Mouse (Mus musculus) ovary, postnatal 14 days (tissue): Measurements from ENCODE around the gene Atf6.

Experiments
- DNase-seq: peaks from one replicate; pipeline ENCODE4 v3.0.0; 2022; ENCODE audit warnings: low spot score

Atf6 gene

DNA sequence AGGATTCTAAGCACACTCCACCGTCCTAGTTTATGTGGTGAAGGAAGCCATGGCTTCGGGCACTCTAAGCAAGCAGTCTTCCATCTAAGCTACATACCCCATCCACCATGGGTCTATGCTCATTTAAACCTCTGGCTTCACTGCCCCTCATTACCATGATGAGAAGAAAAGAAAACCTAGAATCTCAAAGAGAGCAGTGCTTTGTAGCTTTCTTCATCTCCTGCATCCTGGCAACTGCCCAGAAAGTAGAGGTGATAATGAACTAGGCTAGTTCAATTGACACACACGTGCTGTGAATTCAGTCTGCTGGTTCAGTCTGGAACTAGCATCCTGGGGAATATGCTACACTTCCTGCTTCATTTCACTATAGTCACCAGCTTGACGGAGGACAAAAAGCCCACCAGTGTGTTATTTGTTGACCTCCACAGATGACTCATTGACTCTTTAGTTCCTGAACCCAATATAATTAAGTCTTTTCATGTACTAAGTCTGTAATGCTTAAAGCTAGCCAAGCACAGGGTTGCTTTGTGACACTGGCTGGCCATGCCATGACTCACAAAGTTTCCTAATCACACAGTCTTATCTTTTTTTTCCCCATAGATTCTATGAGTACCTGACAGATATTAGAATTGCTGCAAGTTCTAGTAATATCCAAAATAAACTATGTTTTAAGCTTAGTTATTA lies 162.5 kb downstream of the Atf6 start:
- no peak for DNase-seq

DNA sequence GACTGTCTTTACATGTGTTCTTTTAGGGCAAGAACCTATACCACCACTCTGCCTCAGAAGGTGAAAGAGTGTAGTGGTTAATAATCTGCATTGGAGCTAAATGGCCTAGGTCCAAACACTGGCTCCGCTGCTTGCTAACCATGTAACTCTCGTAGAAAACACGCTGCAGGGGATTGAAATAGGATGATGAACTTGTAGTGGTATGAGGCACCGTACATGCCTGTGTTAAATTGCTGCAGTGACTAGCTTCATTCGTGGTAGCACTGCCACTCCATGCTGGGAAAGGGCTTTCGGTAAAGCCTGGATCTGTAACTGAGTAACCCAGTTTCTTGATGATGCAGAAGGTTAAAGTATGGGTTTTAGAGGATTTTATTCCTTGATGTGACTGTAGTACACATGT lies 163.5 kb downstream of the Atf6 start:
- DNase-seq = no peak

- no peak for DNase-seq
Measured at GRCm38 (mm10) chr1:170702958-170703357, 164.6 kb downstream of the Atf6 start.

DNA sequence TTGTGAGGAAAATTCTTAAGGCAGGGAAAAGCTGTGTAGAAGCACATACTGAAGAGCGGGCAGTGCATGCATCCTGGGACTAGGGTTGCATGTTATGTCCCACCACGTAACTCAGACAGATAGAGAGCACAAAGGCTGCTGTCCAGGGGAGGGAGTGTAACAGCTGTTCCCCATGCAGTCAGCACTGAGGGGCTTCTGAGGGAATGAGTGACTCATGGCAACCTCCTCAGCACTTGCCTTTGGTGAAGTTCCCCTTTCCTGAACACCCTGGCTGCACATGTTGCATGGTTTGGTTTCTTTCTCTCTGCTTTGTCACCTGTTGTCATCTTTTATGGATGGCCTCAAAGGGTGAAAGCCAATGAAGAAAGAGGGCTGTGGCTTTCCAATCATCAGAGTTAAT lies 165.3 kb downstream of the Atf6 start:
- DNase-seq = no peak

DNA sequence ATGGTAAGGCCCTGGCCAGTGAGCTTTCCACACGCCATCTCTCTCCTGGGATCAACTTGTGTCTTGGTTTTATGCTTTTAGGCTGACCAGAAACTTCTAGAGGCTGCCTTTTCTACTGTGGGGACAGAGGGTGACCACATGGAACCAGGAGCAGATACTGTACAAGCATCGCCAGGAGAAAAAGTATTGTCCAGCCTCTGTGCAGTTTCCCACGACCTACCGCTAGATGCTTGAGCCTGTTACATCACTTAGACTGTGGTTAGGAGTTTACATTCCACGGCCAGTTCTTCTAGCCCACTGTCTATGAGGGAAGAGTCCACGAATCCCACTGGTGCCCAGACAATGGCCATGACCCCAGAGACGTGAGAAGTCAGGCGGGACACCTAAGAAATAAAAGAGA lies 166.0 kb downstream of the Atf6 start:
- no peak for DNase-seq

GRCm38 (mm10) chr1:170701178-170701577 lies 166.4 kb downstream of the Atf6 start:
- no peak for DNase-seq

DNA sequence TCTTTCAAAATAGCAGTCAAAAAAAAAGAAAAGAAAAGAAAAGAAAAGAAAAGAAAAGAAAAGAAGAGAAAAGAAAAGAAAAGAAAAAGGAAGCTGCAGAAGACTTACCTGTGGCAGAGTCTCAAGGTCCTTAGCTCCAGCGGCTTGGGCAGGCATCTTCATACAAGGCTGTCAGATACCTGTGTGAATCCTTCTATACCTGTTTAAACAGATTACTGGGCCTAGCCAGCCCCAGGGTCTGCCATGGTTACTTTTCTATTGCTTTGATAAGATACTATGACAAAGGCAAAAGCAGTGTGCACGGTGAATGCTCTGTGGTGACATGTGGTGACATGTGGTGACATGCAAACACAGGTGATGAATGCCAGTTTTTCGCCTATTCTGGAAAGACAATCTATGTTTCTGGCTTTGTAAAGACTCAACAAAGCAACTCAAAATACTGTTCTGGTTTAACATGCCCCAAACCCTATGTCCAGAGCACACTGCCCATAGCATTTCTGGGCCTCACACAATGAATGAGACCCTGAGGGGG lies 167.0 kb downstream of the Atf6 start:
- no peak for DNase-seq

DNA sequence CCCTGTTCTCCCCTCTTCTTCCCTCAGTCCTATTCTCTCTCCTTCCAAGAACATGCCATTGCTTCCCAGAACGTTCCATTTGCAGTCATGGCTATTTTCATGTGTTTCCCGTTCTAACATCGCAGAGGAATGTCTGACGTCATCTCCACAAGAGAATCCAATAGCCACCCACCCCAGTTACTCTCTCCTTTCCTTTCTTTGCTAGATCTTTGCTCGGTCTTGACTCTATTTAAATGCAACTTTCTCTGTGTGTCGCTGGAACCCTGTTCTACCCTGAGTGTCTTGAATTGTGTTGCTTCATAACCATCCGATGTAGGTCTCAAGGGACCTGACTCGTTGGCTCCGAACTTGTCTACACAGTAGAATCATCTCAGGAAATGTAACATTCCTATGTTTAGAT lies 168.0 kb downstream of the Atf6 start:
- DNase-seq = no peak

- no peak for DNase-seq
Measured at GRCm38 (mm10) chr1:170698771-170699170, 168.8 kb downstream of the Atf6 start.

DNA sequence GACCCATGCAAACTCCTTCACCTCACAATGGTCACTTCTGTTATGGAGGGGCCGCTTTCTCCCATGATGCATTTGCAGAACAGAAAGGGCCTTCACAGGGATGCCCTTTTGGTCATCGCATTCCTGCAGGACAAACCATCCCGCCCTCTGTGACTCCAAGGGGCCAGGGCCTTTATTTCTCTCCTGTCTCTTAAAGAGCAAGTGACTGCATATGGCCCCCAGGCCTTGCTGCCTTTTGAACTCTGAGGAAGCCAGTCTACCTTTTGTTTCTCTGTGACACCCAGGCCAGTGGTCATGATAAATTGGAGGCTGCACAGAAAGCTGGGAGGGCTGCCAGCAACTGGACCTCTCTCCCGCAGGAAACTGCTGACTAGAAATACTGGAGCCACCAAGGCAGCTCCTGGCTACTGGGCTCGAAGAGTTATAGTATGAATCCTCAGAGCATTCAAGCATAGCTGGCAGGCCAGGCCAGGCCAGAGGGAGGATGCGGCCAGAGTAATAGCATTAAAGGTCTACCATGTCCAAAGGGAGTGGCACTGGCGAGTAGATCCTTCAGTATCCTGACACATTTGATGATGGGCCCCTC lies 169.7 kb downstream of the Atf6 start:
- DNase-seq = no peak

- no peak for DNase-seq
Measured at GRCm38 (mm10) chr1:170696996-170697395, 170.6 kb downstream of the Atf6 start.

DNA sequence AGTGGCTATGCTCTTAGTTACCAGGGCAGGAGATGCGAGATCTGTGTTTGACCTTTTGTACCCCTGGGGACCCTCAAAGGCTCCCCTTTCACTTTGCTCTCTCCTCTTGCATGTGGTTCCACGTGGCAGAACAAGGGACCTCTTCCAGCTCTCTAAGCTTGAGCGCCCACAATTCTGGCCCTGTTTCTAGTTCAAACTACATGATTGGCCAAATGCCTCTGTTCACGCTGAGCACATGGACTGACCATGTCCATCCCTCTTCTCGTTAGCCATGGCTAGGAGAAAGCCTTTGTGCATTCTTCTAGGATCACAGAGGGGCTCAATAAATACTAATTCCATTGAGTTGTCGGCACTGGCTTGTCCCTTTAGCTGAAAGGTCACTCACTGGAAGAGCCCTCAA lies 172.2 kb downstream of the Atf6 start:
- DNase-seq = no peak

- DNase-seq = peak; percentile 37
Measured at GRCm38 (mm10) chr1:170694821-170695291, 172.7 kb downstream of the Atf6 start.

GRCm38 (mm10) chr1:170691301-170691700 lies 176.3 kb downstream of the Atf6 start:
- no peak for DNase-seq

DNA sequence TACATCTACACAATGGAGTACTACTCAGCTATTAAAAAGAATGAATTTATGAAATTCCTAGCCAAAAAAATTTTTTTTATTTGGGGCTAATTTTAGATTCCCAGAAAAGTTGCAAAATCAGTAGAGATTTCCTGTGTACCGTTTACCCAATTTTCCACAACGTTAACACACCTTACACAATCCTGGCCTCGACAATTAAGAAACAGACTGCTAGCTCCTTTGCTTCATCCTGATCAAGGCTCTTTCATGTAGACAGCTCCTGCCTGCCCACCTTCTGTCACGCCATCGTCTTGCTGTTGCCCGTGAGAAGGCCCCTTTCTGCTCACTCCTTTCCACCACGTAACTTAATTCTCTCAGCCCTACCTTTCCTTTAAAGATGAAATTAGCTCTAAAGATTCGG lies 177.8 kb downstream of the Atf6 start:
- no peak for DNase-seq

GRCm38 (mm10) chr1:170683863-170684262 lies 183.7 kb downstream of the Atf6 start:
- DNase-seq = no peak

GRCm38 (mm10) chr1:170679624-170680023 lies 187.9 kb downstream of the Atf6 start:
- DNase-seq = no peak

DNA sequence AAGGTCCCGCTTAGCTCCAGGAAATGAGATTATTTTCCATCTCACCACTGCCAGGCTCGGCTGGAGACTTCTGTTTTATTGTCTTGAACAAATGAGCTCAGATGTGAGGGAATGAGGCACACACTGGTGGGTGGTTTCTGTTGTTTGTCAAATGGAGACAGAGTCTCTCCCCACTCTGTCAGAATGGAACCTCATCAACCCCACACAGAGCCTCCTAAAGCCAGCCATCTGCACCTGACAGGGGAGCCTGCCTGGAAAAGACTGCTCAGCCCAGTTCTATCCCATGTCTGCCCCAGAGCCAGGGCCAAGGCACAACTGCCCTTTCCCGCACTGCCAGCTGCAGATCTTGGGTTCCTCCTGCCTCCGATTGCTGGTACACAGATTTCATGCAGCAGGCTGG lies 188.7 kb downstream of the Atf6 start:
- DNase-seq = no peak

GRCm38 (mm10) chr1:170677681-170678080 lies 189.9 kb downstream of the Atf6 start:
- DNase-seq = no peak

DNA sequence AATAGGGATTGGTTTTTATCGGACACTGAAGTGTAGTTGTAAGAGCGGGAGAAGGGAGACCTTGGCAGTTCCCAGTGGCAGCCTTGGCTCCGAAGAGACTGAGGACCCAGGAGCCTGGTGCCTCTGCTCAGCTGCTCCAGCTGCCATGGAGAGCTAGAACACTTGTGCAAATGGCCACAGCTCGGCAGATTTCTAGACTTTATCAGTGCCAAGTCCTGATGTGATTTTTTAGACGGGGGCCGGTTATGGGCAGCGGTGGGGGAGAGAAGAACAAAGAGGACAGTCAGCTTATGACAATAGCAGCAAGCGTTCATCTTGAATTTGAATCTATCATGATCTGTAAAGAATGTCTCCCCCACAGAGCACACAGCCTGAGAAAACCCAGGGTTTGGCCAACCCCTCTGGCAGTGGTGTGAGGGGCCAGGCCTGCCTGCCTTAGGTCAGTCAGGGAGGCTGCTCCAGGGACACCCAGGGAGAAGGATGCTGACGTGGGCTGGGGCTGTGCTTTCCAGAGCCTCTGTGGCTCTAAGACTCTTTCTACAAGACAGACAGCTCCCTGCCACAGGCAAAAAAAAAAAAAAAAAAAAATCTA lies 193.3 kb downstream of the Atf6 start:
- no peak for DNase-seq

GRCm38 (mm10) chr1:170665200-170665599 lies 202.4 kb downstream of the Atf6 start:
- DNase-seq = no peak

GRCm38 (mm10) chr1:170664620-170665185 lies 202.9 kb downstream of the Atf6 start:
- DNase-seq = no peak

- DNase-seq = no peak
Measured at GRCm38 (mm10) chr1:170659260-170659659, 208.3 kb downstream of the Atf6 start.
